ENCODE assay signal across 12 mouse cellular contexts in genomic region chr5:21171336-21171735, GRCm38 (mm10). TPM values are rescaled to one million over a fixed set of nuclear protein-coding genes. Genes with fewer than 3 reads are reported as not detected.
DNase-seq lines count a peak whose midpoint lies in the region; ATAC-seq and TF ChIP-seq lines count a peak whose summit lies in the region.
"Had no signal": no experiment of that assay in that cellular context is flagged by ENCODE, and none has a peak within 500 bp of the region (broad histone marks: within the 10 kb centered on the region; RNA-seq: fewer than 3 reads in every experiment).

No protein-coding gene starts in this region.

- WGBS in kidney, postnatal 0 days = 55% methylated on average over 6 of the region's 6 CpGs
- WGBS in kidney, adult 2 months = 53% methylated on average over 6 of the region's 6 CpGs
- WGBS in forebrain, embryonic 12.5 days = 69% methylated on average over 6 of the region's 6 CpGs
- 83% methylated on average over 6 of the region's 6 CpGs for WGBS in limb, embryonic 10.5 days

- no peak overlapping the region for H3K4me3 ChIP-seq in kidney, postnatal 0 days (replicated peaks; ENCODE audit: low read depth, low read length)
- no peak overlapping the region for H3K4me3 ChIP-seq in kidney, adult 2 months (ENCODE audit: insufficient read depth, low read depth, low read length)
- H3K4me3 ChIP-seq in forebrain, embryonic 12.5 days (replicated peaks) = no peak overlapping the region
- no peak overlapping the region for H3K4me3 ChIP-seq in limb, embryonic 10.5 days
- H3K4me3 ChIP-seq: embryonic facial prominence, embryonic 13.5 days; midbrain, embryonic 12.5 days had no signal

- ATAC-seq in kidney, postnatal 0 days (replicated peaks; ENCODE audit: low FRiP score, low read depth) = no peak
- no peak for ATAC-seq in forebrain, embryonic 12.5 days (ENCODE audit: low FRiP score)

- H3K27ac ChIP-seq in kidney, postnatal 0 days = peak overlapping the region; percentile 13; the same call in 1 of the 2 replicates
- no peak overlapping the region for H3K27ac ChIP-seq in kidney, adult 2 months (ENCODE audit: insufficient read depth, low read depth, low read length)
- 0 out of 2 replicates have a peak overlapping the region, but pooled peaks have one; percentile 15 for H3K27ac ChIP-seq in forebrain, embryonic 12.5 days
- peak overlapping the region; percentile 11; the same call in 1 of the 2 replicates for H3K27ac ChIP-seq in limb, embryonic 10.5 days
- H3K27ac ChIP-seq: embryonic facial prominence, embryonic 13.5 days; midbrain, embryonic 12.5 days had no signal

- H3K9ac ChIP-seq in kidney, postnatal 0 days (ENCODE audit: low read depth, low read length) = no peak overlapping the region
- no peak overlapping the region for H3K9ac ChIP-seq in forebrain, embryonic 12.5 days
- H3K9ac ChIP-seq: embryonic facial prominence, embryonic 13.5 days; midbrain, embryonic 12.5 days had no signal

- no peak overlapping the region for H3K4me2 ChIP-seq in kidney, postnatal 0 days (ENCODE audit: low read length)
- no peak overlapping the region for H3K4me2 ChIP-seq in forebrain, embryonic 12.5 days
- H3K4me2 ChIP-seq: embryonic facial prominence, embryonic 13.5 days; heart, embryonic 11.5 days; midbrain, embryonic 12.5 days had no signal

- TF ChIP-seq CTCF in kidney, postnatal 0 days (IDR thresholded peaks at IDR 0.05; ENCODE audit: low read depth) = no peak
- TF ChIP-seq CTCF in kidney, adult 2 months (conservative IDR thresholded peaks at IDR 0.05; ENCODE audit: insufficient read depth, insufficient read length, low read depth, low read length) = no peak

- no peaks in the 10 kb centered on the region for H3K36me3 ChIP-seq in kidney, postnatal 0 days (ENCODE audit: insufficient read depth, low read length)
- no peaks in the 10 kb centered on the region for H3K36me3 ChIP-seq in kidney, adult 2 months (ENCODE audit: control insufficient read depth, insufficient read depth, low read length)
- no peaks in the 10 kb centered on the region for H3K36me3 ChIP-seq in forebrain, embryonic 12.5 days (replicated peaks)
- H3K36me3 ChIP-seq in limb, embryonic 10.5 days = no peaks in the 10 kb centered on the region
- H3K36me3 ChIP-seq: embryonic facial prominence, embryonic 13.5 days; midbrain, embryonic 12.5 days had no signal

- no peaks in the 10 kb centered on the region for H3K27me3 ChIP-seq in kidney, postnatal 0 days (ENCODE audit: insufficient read depth, low read length)
- no peaks in the 10 kb centered on the region for H3K27me3 ChIP-seq in kidney, adult 2 months (replicated peaks; ENCODE audit: control insufficient read depth, insufficient read depth, low read length)
- H3K27me3 ChIP-seq in forebrain, embryonic 12.5 days = no peaks in the 10 kb centered on the region
- H3K27me3 ChIP-seq in limb, embryonic 10.5 days (ENCODE audit: low read depth, poor library complexity, severe bottlenecking) = no peaks in the 10 kb centered on the region
- H3K27me3 ChIP-seq: embryonic facial prominence, embryonic 13.5 days had no signal

- peaks cover 12% of the 10 kb centered on the region for H3K4me1 ChIP-seq in kidney, postnatal 0 days (replicated peaks; ENCODE audit: insufficient read depth, low read length)
- peaks cover 7% of the 10 kb centered on the region for H3K4me1 ChIP-seq in kidney, adult 2 months (ENCODE audit: control insufficient read depth, insufficient read depth, low read length)
- H3K4me1 ChIP-seq in forebrain, embryonic 12.5 days = peaks cover 16% of the 10 kb centered on the region
- peaks cover 18% of the 10 kb centered on the region for H3K4me1 ChIP-seq in limb, embryonic 10.5 days

- DNase-seq in kidney, postnatal 0 days (ENCODE audit: low spot score) = no peak
- no peak for DNase-seq in kidney, adult 2 months
- peak; percentile 42 for DNase-seq in cerebellum, adult 18-20 months
- no peak for DNase-seq in limb, embryonic 10.5 days (ENCODE audit: low spot score)
- no peak for DNase-seq in gastrocnemius, adult 8-10 months (ENCODE audit: low spot score in 2 of 2)
- DNase-seq in lung, postnatal 14 days = no peak
- DNase-seq: adrenal gland, postnatal 10 days; thymus, postnatal 14 days had no signal

- TF ChIP-seq POLR2A in kidney, adult 2 months (IDR thresholded peaks at IDR 0.05; ENCODE audit: low read depth, low read length) = no peak

- H3K9me3 ChIP-seq in kidney, postnatal 0 days (replicated peaks; ENCODE audit: low read length) = no peaks in the 10 kb centered on the region
- H3K9me3 ChIP-seq in forebrain, embryonic 12.5 days = no peaks in the 10 kb centered on the region
- H3K9me3 ChIP-seq in limb, embryonic 10.5 days (replicated peaks) = no peaks in the 10 kb centered on the region
- H3K9me3 ChIP-seq: embryonic facial prominence, embryonic 13.5 days; midbrain, embryonic 12.5 days had no signal

RNA-seq across cellular contexts. Expression of gene Gsap, which starts 14.7 kb away (rescaled TPM):
- polyA plus RNA-seq in kidney, postnatal 0 days (2015; fragmentation: Nextera tagmentation; extraction: Ambion mirVana) = 1.8 and 2.0 TPM in 2 replicates
- 3.3 and 3.7 TPM in 2 replicates for polyA plus RNA-seq in kidney, adult 2 months (2012; rRNA removed)
- polyA plus RNA-seq in forebrain, embryonic 12.5 days (2016; fragmentation: Nextera tagmentation; extraction: Ambion mirVana) = 2.8 and 3.6 TPM in 2 replicates
- 0.50 and 1.3 TPM in 2 replicates for polyA plus RNA-seq in limb, embryonic 10.5 days (2016; fragmentation: Nextera tagmentation; extraction: Ambion mirVana)
- 1 to 10 TPM in 1 of 4 experiments, under 1 TPM in 3; 0.58 to 1.3 (median 0.79) TPM for total RNA-seq in gastrocnemius, adult 8-10 months (2022)

Comparison
In these comparisons a context has a peak if more than half of its experiments do, and no peak if none do; other contexts are left out.
1. DNase-seq: peak in cerebellum, adult 18-20 months (2 of 2); none in kidney, postnatal 0 days (single experiment), kidney, adult 2 months (single experiment), limb, embryonic 10.5 days (single experiment), gastrocnemius, adult 8-10 months (0 of 2) and lung, postnatal 14 days (single experiment).